Mouse (Mus musculus): ENCODE results near the gene Bcl9. TPM values are rescaled to one million over a fixed set of nuclear protein-coding genes. Genes with fewer than 3 reads are reported as not detected.
A peak's percentile ranks its signal among the peaks of the same experiment; 100 is the strongest.

Bcl9 gene
- polyA plus RNA-seq, 2 experiments, result 47.6 to 54.3 TPM

DNA sequence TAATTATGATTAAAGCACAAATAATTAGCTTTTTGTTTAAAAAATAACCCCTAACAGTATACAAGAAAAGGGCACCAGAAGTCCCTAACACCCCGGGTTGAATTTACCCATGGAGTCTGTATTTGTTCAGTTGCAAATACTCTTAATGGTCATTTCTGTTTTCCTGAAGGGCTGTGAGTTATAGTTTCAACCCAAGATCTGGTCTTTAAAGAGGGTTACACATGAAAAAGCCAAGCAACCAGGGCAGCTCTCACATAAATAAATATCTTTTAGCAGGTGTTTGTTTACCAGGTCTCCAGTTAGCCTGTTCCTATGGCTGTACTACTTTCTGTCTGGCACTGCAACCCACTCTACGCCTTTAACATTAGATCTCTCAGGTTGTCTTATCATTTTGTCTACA is 137.7 kb downstream of the Bcl9 start:
- Histone ChIP-seq H3K27me3 (ENCODE audit: control insufficient read depth, insufficient read depth, low read length) (no peaks in the 10 kb centered on the region), H3K4me2 (replicated peaks; ENCODE audit: low read depth, low read length, severe bottlenecking) (peak overlapping the region; percentile 81; the same call in 1 of the 2 replicates), H3K36me3 (ENCODE audit: control insufficient read depth, insufficient read depth, low read length) (no peaks in the 10 kb centered on the region), H3K4me3 (replicated peaks; ENCODE audit: low read length) (no peak overlapping the region), H3K4me1 (ENCODE audit: control insufficient read depth, insufficient read depth, low read length) (peaks cover 12% of the 10 kb centered on the region), H3K9ac (ENCODE audit: low read depth, low read length, severe bottlenecking) (no peak overlapping the region), H3K27ac (replicated peaks; ENCODE audit: low read depth, low read length) (no peak overlapping the region), H3K9me3 (ENCODE audit: control insufficient read depth, low read length) (no peaks in the 10 kb centered on the region)
- DNase-seq (ENCODE audit: low spot score), result no peak
- TF ChIP-seq POLR2A (IDR thresholded peaks at IDR 0.05; ENCODE audit: borderline replicate concordance, extremely low read depth, insufficient read depth, insufficient read length), result no peak
- whole genome bisulfite sequencing, result 71% methylated on average over 2 of the region's 2 CpGs
- no peak for ATAC-seq (ENCODE audit: low FRiP score, low read depth)

DNA sequence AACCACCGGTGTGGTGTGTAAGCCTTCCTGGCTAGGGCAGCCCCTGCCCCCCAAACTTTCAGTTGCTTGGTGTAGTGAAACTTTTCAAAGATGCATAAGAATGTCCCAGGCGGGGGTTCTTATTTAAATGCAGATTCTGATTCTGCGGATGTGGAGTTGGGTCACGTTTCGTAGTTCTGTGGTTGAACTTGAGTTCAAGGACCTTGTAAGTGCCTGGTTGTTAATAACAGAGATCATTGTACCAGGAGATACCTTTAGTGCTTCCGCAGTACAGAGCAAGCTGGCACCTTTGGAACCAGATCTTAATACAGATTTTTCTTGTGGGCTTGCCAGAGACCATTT is 138.2 kb downstream of the Bcl9 start:
- H3K4me1 ChIP-seq (ENCODE audit: control insufficient read depth, insufficient read depth, low read length), result peaks cover 12% of the 10 kb centered on the region
- TF ChIP-seq POLR2A (IDR thresholded peaks at IDR 0.05; ENCODE audit: borderline replicate concordance, extremely low read depth, insufficient read depth, insufficient read length), result no peak
- DNase-seq (ENCODE audit: low spot score) (no peak), ATAC-seq (ENCODE audit: low FRiP score, low read depth) (no peak)
- no peaks in the 10 kb centered on the region for H3K36me3 ChIP-seq (ENCODE audit: control insufficient read depth, insufficient read depth, low read length)
- no peaks in the 10 kb centered on the region for H3K27me3 ChIP-seq (ENCODE audit: control insufficient read depth, insufficient read depth, low read length)
- no peak overlapping the region for H3K27ac ChIP-seq (replicated peaks; ENCODE audit: low read depth, low read length)
- WGBS, result 12% methylated on average over 6 of the region's 6 CpGs
- H3K9me3 ChIP-seq (ENCODE audit: control insufficient read depth, low read length), result no peaks in the 10 kb centered on the region
- H3K4me2 ChIP-seq (replicated peaks; ENCODE audit: low read depth, low read length, severe bottlenecking), result peak overlapping the region; percentile 81
- H3K4me3 ChIP-seq (replicated peaks; ENCODE audit: low read length), result peak overlapping the region; percentile 71
- peak overlapping the region; percentile 69 for H3K9ac ChIP-seq (ENCODE audit: low read depth, low read length, severe bottlenecking)

GRCm38 (mm10) chr3:97158611-97159508 is 138.9 kb downstream of the Bcl9 start, which contains the start of gene Acp6:
Gene Acp6 (plus strand): TSS chr3:97158777.
- Histone ChIP-seq H3K4me2 (replicated peaks; ENCODE audit: low read depth, low read length, severe bottlenecking) (peak within 1 kb of the TSS; percentile 81), H3K9me3 (ENCODE audit: control insufficient read depth, low read length) (no peaks in the 10 kb centered on the region), H3K4me3 (replicated peaks; ENCODE audit: low read length) (peak within 1 kb of the TSS; percentile 71), H3K9ac (ENCODE audit: low read depth, low read length, severe bottlenecking) (peak within 1 kb of the TSS; percentile 69), H3K27me3 (ENCODE audit: control insufficient read depth, insufficient read depth, low read length) (no peaks in the 10 kb centered on the region), H3K36me3 (ENCODE audit: control insufficient read depth, insufficient read depth, low read length) (no peaks in the 10 kb centered on the region), H3K4me1 (ENCODE audit: control insufficient read depth, insufficient read depth, low read length) (peaks cover 12% of the 10 kb centered on the region), H3K27ac (replicated peaks; ENCODE audit: low read depth, low read length) (0 out of 2 replicates have a peak within 1 kb of the TSS, but pooled peaks have one; percentile 43)
- TF ChIP-seq POLR2A (IDR thresholded peaks at IDR 0.05; ENCODE audit: borderline replicate concordance, extremely low read depth, insufficient read depth, insufficient read length), result 0 out of 2 replicates have a peak, but pooled peaks have one; percentile 22
- WGBS, result under 1% methylated on average over 54 of the region's 54 CpGs
- DNase-seq (ENCODE audit: low spot score) (peak; percentile 92), ATAC-seq (ENCODE audit: low FRiP score, low read depth) (peak; percentile 93)

- Histone ChIP-seq H3K9ac (ENCODE audit: low read depth, low read length, severe bottlenecking) (peak overlapping the region; percentile 69; the same call in 1 of the 2 replicates), H3K27ac (replicated peaks; ENCODE audit: low read depth, low read length) (no peak overlapping the region)
These were observed 139.6 kb downstream of the Bcl9 start for GRCm38 (mm10) chr3:97157958-97158599.

GRCm38 (mm10) chr3:97157308-97157707 is 140.4 kb downstream of the Bcl9 start:
- 86% methylated on average over 1 of the region's 1 CpGs for WGBS
- Histone ChIP-seq H3K9me3 (ENCODE audit: control insufficient read depth, low read length) (no peaks in the 10 kb centered on the region), H3K9ac (ENCODE audit: low read depth, low read length, severe bottlenecking) (no peak overlapping the region), H3K4me1 (ENCODE audit: control insufficient read depth, insufficient read depth, low read length) (peaks cover 12% of the 10 kb centered on the region), H3K27me3 (ENCODE audit: control insufficient read depth, insufficient read depth, low read length) (no peaks in the 10 kb centered on the region), H3K4me3 (replicated peaks; ENCODE audit: low read length) (no peak overlapping the region), H3K36me3 (ENCODE audit: control insufficient read depth, insufficient read depth, low read length) (no peaks in the 10 kb centered on the region), H3K27ac (replicated peaks; ENCODE audit: low read depth, low read length) (no peak overlapping the region), H3K4me2 (replicated peaks; ENCODE audit: low read depth, low read length, severe bottlenecking) (no peak overlapping the region)
- ATAC-seq (ENCODE audit: low FRiP score, low read depth) (no peak), DNase-seq (ENCODE audit: low spot score) (no peak)
- TF ChIP-seq POLR2A (IDR thresholded peaks at IDR 0.05; ENCODE audit: borderline replicate concordance, extremely low read depth, insufficient read depth, insufficient read length), result no peak

More at GRCm38 (mm10) chr3:97157958-97158599, 139.6 kb downstream of the Bcl9 start:
- Histone ChIP-seq H3K4me2 (replicated peaks; ENCODE audit: low read depth, low read length, severe bottlenecking) (peak overlapping the region; percentile 81), H3K4me3 (replicated peaks; ENCODE audit: low read length) (peak overlapping the region; percentile 71), H3K9me3 (ENCODE audit: control insufficient read depth, low read length) (no peaks in the 10 kb centered on the region), H3K36me3 (ENCODE audit: control insufficient read depth, insufficient read depth, low read length) (no peaks in the 10 kb centered on the region), H3K4me1 (ENCODE audit: control insufficient read depth, insufficient read depth, low read length) (peaks cover 12% of the 10 kb centered on the region), H3K27me3 (ENCODE audit: control insufficient read depth, insufficient read depth, low read length) (no peaks in the 10 kb centered on the region)
- DNase-seq (ENCODE audit: low spot score) (peak; percentile 79), ATAC-seq (ENCODE audit: low FRiP score, low read depth) (peak; percentile 60; the same call in 1 of the 2 replicates)
- under 1% methylated on average over 17 of the region's 17 CpGs for WGBS
- no peak for TF ChIP-seq POLR2A (IDR thresholded peaks at IDR 0.05; ENCODE audit: borderline replicate concordance, extremely low read depth, insufficient read depth, insufficient read length)

All from limb, embryonic 14.5 days (tissue).